Mouse (Mus musculus) lung, postnatal 4 days (tissue): Measurements from ENCODE around the gene Tmem56.

Source experiments
- DNase-seq, 2 experiments: peaks; one replicate each; pipeline ENCODE4 v3.0.0; 2021

The Tmem56 gene

GRCm38 (mm10) chr3:121224763-121225162 lies 58.1 kb downstream of the Tmem56 start:
- DNase-seq: no peak

GRCm38 (mm10) chr3:121224185-121224584 lies 58.7 kb downstream of the Tmem56 start:
- no peak for DNase-seq

- DNase-seq: no peak
Observed at GRCm38 (mm10) chr3:121221987-121222386, 60.9 kb downstream of the Tmem56 start.

GRCm38 (mm10) chr3:121217011-121217410 lies 65.9 kb downstream of the Tmem56 start:
- no peak for DNase-seq

- no peak for DNase-seq
Observed at GRCm38 (mm10) chr3:121213501-121213900, 69.4 kb downstream of the Tmem56 start.

GRCm38 (mm10) chr3:121212156-121212555 lies 70.7 kb downstream of the Tmem56 start:
- no peak for DNase-seq

GRCm38 (mm10) chr3:121208994-121209393 lies 73.9 kb downstream of the Tmem56 start:
- no peak for DNase-seq

- no peak for DNase-seq
Observed at GRCm38 (mm10) chr3:121206202-121206882, 76.6 kb downstream of the Tmem56 start.

- no peak for DNase-seq
Observed at GRCm38 (mm10) chr3:121202638-121203037, 80.3 kb downstream of the Tmem56 start.

GRCm38 (mm10) chr3:121201012-121201747 lies 81.7 kb downstream of the Tmem56 start:
- peak in 1 of 2 experiments; percentile 23 for DNase-seq

- DNase-seq: peak in 1 of 2 experiments; percentile 21
Observed at GRCm38 (mm10) chr3:121189199-121189598, 93.7 kb downstream of the Tmem56 start.

- no peak for DNase-seq
Observed at GRCm38 (mm10) chr3:121187510-121187909, 95.4 kb downstream of the Tmem56 start.

GRCm38 (mm10) chr3:121186925-121187324 lies 96.0 kb downstream of the Tmem56 start:
- DNase-seq: no peak

- DNase-seq: no peak
Observed at GRCm38 (mm10) chr3:121185197-121185596, 97.7 kb downstream of the Tmem56 start.

GRCm38 (mm10) chr3:121176011-121176410 lies 106.9 kb downstream of the Tmem56 start:
- DNase-seq: no peak

- DNase-seq: no peak
Observed at GRCm38 (mm10) chr3:121174248-121174945, 108.5 kb downstream of the Tmem56 start.

GRCm38 (mm10) chr3:121172718-121173117 lies 110.2 kb downstream of the Tmem56 start:
- no peak for DNase-seq

- DNase-seq: no peak
Observed at GRCm38 (mm10) chr3:121171872-121172265, 111.0 kb downstream of the Tmem56 start.

- peak; percentile 93 for DNase-seq
Observed at GRCm38 (mm10) chr3:121171243-121171871, 111.5 kb downstream of the Tmem56 start, which contains the start of gene Rwdd3. Rwdd3 (minus strand) TSS chr3:121171695.

GRCm38 (mm10) chr3:121170631-121171030 lies 112.3 kb downstream of the Tmem56 start:
- DNase-seq: no peak

GRCm38 (mm10) chr3:121169092-121169942 lies 113.6 kb downstream of the Tmem56 start:
- no peak for DNase-seq

GRCm38 (mm10) chr3:121168581-121168980 lies 114.3 kb downstream of the Tmem56 start:
- no peak for DNase-seq
